Mouse (Mus musculus) lung, embryonic 16.5 days (tissue): Measurements from ENCODE around the gene Wdpcp. TPM values are rescaled to one million over a fixed set of nuclear protein-coding genes. Genes with fewer than 3 reads are reported as not detected.

Experiments
- ATAC-seq: fragments of 200-750 bp; cut with Nextera tagmentation; 2 replicates; pipeline ENCODE4 v1.8.0; 2017; ENCODE audit warnings: low read depth, mild to moderate bottlenecking, moderate library complexity
- H3K27ac ChIP-seq: fragments of 300-500 bp; sonication (generic); 2 replicates; pipeline ENCODE4 v1.5.1; 2014; ENCODE audit warnings: mild to moderate bottlenecking, control low read depth, low read length
- H3K27me3 ChIP-seq: fragments of 300-500 bp; sonication (generic); 2 replicates; pipeline ENCODE4 v1.6.1; 2014; ENCODE audit warnings: low read depth, low read length, mixed read lengths; ENCODE audit not compliant: control insufficient read depth, insufficient read depth
- H3K36me3 ChIP-seq: fragments of 300-500 bp; sonication (generic); 2 replicates; pipeline ENCODE4 v1.6.1; 2014; ENCODE audit warnings: low read length; ENCODE audit not compliant: control insufficient read depth, insufficient read depth
- H3K4me1 ChIP-seq: fragments of 300-500 bp; sonication (generic); replicated peaks from 2 replicates; pipeline ENCODE4 v1.6.1; 2014; ENCODE audit warnings: low read length, mixed read lengths; ENCODE audit not compliant: control insufficient read depth, insufficient read depth
- H3K4me2 ChIP-seq: fragments of 300-500 bp; sonication (generic); 2 replicates; pipeline ENCODE4 v1.6.1; 2014; ENCODE audit warnings: low read depth, low read length, control low read depth
- H3K4me3 ChIP-seq: fragments of 300-500 bp; sonication (generic); 2 replicates; pipeline ENCODE4 v1.5.1; 2014; ENCODE audit warnings: mild to moderate bottlenecking, low read length, control low read depth
- H3K9ac ChIP-seq: fragments of 300-500 bp; sonication (generic); 2 replicates; pipeline ENCODE4 v1.6.1; 2014; ENCODE audit warnings: low read length, control low read depth
- H3K9me3 ChIP-seq: fragments of 300-500 bp; sonication (generic); 2 replicates; pipeline ENCODE4 v1.6.1; 2016; ENCODE audit warnings: low read length; ENCODE audit not compliant: control insufficient read depth
- WGBS: fragments of 180-500 bp; shearing (Covaris S2); extraction: QIAGEN DNeasy Blood & Tissue Kit; methylation state at CpG from one replicate; pipeline ENCODE4 v1.1.7; 2014; 5-methylcytosine and 5-hydroxymethylcytosine counted together
- polyA plus RNA-seq: library from polyadenylated mRNA; unstranded; fragments of >200 nt; fragmentation: Nextera tagmentation; extraction: Ambion mirVana; gene quantifications from 2 replicates; pipeline ENCODE4 v1.2.1, GENCODE M21; 2015

Wdpcp gene
- polyA plus RNA-seq, 1 experiment from 2014 or later: 13.1 TPM

DNA sequence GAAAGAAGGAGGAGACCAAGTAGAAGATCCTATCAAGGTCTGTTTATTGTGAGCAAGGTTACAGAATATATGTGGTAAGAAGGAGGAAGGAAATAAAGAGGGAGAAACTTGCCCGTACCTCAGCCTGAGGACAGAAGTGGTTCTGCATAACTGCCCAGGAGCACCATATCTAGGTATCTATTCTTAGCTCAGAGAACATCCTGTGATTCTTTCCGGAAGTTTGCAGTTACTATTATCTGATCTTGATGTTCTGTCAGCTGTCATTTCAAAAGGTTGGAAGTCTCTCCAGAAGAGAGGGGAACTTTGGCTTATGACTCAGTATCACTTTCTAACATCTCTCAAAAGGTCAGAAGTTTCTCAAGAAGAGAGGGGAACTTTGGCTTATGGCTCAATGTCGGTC lies 216.8 kb downstream of the Wdpcp start:
- no peaks in the 10 kb centered on the region for H3K27me3 ChIP-seq
- no peak overlapping the region for H3K4me3 ChIP-seq
- no peaks in the 10 kb centered on the region for H3K9me3 ChIP-seq
- no peak for ATAC-seq
- H3K4me2 ChIP-seq: no peak overlapping the region
- no peak overlapping the region for H3K27ac ChIP-seq
- WGBS: 81% methylated on average over 3 of the region's 3 CpGs
- no peaks in the 10 kb centered on the region for H3K36me3 ChIP-seq
- no peak overlapping the region for H3K9ac ChIP-seq
- no peaks in the 10 kb centered on the region for H3K4me1 ChIP-seq

DNA sequence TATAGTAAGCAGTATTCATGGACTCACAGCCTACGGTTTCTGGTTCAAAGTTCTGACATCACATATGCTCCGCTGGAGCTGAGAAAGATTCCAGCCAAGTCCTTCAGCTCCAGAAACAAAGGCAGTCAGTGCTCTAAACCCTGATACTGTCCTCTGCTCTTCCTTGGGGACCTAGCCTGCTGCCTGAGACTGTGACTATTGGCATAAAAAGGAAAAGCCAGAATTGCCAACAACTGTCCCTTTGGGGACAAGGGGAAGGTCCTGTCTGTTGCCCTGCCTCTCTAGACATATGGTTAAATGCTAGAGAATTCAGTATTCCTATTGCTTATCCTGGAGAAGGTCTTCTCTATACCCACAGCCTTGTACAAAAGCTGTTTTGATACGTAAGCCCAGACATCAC lies 252.9 kb downstream of the Wdpcp start:
- no peak overlapping the region for H3K4me2 ChIP-seq
- no peak overlapping the region for H3K4me3 ChIP-seq
- WGBS: 88% methylated on average over 3 of the region's 3 CpGs
- H3K4me1 ChIP-seq: no peaks in the 10 kb centered on the region
- no peak overlapping the region for H3K9ac ChIP-seq
- no peak for ATAC-seq
- no peaks in the 10 kb centered on the region for H3K36me3 ChIP-seq
- H3K27me3 ChIP-seq: no peaks in the 10 kb centered on the region
- no peaks in the 10 kb centered on the region for H3K9me3 ChIP-seq
- no peak overlapping the region for H3K27ac ChIP-seq

DNA sequence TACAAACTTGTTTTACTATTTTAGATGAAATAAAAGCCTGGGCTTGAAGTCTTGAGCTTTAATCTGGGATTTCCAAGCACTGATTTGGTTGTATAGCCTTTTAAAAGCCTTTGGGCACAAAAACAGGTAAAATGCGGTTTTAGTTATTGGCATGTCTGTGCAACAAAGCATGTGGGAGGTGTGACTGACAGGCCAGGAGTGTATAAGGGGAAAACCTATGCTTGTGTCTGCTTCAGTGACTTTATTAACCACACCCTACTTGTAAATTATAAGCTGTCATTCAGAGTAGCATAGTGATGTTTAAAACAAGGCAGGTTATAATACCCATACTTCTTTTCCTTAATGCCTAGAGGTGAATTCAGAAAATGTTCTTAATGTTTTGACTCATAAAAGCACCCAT lies 254.5 kb downstream of the Wdpcp start:
- no peak overlapping the region for H3K4me3 ChIP-seq
- H3K27ac ChIP-seq: no peak overlapping the region
- no peaks in the 10 kb centered on the region for H3K27me3 ChIP-seq
- H3K36me3 ChIP-seq: no peaks in the 10 kb centered on the region
- ATAC-seq: no peak
- H3K4me1 ChIP-seq: no peaks in the 10 kb centered on the region
- H3K4me2 ChIP-seq: no peak overlapping the region
- H3K9me3 ChIP-seq: no peaks in the 10 kb centered on the region
- H3K9ac ChIP-seq: no peak overlapping the region
- whole genome bisulfite sequencing: 87% methylated on average over 1 of the region's 1 CpGs

DNA sequence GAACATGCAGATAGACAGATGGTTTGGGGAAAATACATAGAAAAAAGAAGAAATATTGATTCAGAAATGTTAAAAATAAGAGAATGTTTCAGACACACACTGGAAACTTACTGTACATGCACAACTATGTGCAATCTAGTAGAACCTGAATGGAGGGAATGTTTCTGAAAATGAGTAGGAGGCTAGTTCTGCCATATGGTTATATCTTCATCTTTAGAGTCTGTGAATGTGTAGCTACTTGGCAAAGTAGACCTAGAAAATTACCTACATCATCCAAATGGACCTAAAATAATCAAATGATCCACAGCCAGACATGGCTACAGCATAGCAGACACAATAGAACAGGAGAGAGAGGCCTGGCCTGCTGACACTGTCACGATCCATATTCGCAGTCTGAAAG lies 275.0 kb downstream of the Wdpcp start:
- WGBS: 88% methylated on average over 2 of the region's 2 CpGs
- no peak for ATAC-seq
- Histone ChIP-seq H3K27ac (no peak overlapping the region), H3K4me3 (no peak overlapping the region), H3K4me2 (no peak overlapping the region), H3K27me3 (no peaks in the 10 kb centered on the region), H3K4me1 (no peaks in the 10 kb centered on the region), H3K9me3 (no peaks in the 10 kb centered on the region), H3K36me3 (no peaks in the 10 kb centered on the region), H3K9ac (no peak overlapping the region)

DNA sequence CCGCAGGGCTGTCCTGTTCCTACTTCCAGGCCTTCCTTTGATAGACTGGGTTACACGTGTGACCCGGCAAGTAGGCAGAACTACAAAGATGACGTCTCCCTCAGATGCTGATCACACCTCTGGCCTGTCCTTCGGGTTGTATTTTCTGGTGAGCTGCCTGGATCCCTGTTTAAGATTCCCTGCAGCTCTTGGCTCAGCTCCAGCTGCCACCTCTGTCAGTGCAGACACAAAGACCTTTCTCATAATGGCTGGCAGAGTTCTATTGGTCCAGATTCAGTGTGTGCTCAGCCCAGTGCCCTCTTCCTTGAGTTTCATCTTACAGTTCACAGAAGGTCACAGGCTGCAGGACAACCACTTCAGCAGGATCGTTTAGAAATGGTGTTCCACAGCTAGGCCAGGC lies 292.0 kb downstream of the Wdpcp start:
- 43% methylated on average over 6 of the region's 6 CpGs for WGBS
- Histone ChIP-seq H3K27ac (no peak overlapping the region), H3K27me3 (no peaks in the 10 kb centered on the region), H3K9ac (no peak overlapping the region), H3K4me1 (no peaks in the 10 kb centered on the region), H3K36me3 (no peaks in the 10 kb centered on the region), H3K4me3 (no peak overlapping the region), H3K4me2 (no peak overlapping the region), H3K9me3 (peaks cover 2% of the 10 kb centered on the region; the same call in 1 of the 2 replicates)
- ATAC-seq: no peak

DNA sequence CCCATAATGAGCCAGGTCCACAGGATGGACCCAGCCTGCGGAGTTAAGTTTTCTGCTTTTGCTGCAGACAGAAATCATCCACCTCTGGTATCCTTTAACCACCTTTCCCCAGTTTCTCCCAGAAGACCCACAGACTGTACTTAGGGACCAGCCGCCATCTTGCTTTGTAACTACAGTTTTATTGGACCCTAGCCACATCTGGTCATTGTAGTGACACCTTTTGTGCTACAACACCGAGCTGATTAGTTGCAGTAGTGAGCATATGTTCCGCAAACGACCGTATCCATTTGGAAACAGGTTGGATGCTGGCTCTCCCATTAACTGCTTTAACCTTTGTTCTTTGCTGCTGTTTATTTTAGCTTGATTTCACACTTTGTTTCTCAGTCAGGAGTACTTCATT lies 292.5 kb downstream of the Wdpcp start:
- WGBS: 87% methylated on average over 6 of the region's 6 CpGs
- Histone ChIP-seq H3K9ac (no peak overlapping the region), H3K9me3 (peaks cover 2% of the 10 kb centered on the region; the same call in 1 of the 2 replicates), H3K4me1 (no peaks in the 10 kb centered on the region), H3K27ac (no peak overlapping the region), H3K4me3 (no peak overlapping the region), H3K27me3 (no peaks in the 10 kb centered on the region), H3K4me2 (no peak overlapping the region), H3K36me3 (no peaks in the 10 kb centered on the region)
- no peak for ATAC-seq

DNA sequence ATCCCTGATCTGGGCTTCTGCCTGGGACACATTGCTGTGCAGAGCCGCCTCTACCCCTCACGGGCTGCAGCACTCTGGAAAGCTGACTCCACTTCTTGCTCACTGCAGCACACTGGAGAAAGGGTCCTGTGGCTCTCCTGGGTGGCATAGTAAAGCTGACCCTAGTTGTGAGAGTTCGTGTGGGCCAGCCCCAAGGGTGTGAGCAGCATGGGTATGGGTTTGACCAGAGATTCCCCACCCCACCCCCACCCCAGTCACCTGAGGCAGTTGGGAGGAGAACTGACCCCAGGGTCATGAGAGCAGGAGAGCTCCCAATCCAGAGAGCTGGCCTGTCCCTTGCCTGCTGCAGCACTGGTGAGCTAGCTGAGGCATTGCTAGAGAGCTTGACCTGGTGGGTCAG lies 296.6 kb downstream of the Wdpcp start:
- no peak overlapping the region for H3K9ac ChIP-seq
- 68% methylated on average over 3 of the region's 3 CpGs for WGBS
- no peaks in the 10 kb centered on the region for H3K36me3 ChIP-seq
- ATAC-seq: no peak
- H3K4me3 ChIP-seq: no peak overlapping the region
- H3K9me3 ChIP-seq: no peaks in the 10 kb centered on the region
- no peaks in the 10 kb centered on the region for H3K4me1 ChIP-seq
- H3K27ac ChIP-seq: no peak overlapping the region
- no peak overlapping the region for H3K4me2 ChIP-seq
- no peaks in the 10 kb centered on the region for H3K27me3 ChIP-seq

DNA sequence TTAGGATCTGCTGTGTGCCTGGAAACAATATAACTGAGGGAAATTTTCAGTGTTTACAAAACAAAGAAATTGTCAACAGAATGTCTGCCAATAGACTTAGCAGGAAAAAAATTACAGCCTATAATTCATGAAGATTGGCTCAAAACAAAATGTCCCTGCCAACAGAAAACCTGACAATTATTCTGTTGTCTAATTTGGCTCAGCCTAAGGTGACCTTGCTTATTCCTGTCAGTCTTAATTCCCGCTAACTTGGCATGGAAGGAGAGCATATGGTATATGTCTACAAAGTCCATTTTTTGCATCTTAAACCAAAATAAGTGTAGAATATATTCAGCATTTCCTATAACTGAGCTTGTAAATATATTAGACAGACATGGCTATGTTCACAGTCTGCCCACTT lies 298.8 kb downstream of the Wdpcp start:
- H3K36me3 ChIP-seq: no peaks in the 10 kb centered on the region
- H3K4me3 ChIP-seq: no peak overlapping the region
- no peak overlapping the region for H3K4me2 ChIP-seq
- H3K9ac ChIP-seq: no peak overlapping the region
- no peaks in the 10 kb centered on the region for H3K9me3 ChIP-seq
- H3K4me1 ChIP-seq: no peaks in the 10 kb centered on the region
- WGBS: 65% methylated on average over 1 of the region's 1 CpGs
- ATAC-seq: no peak
- no peaks in the 10 kb centered on the region for H3K27me3 ChIP-seq
- H3K27ac ChIP-seq: no peak overlapping the region

DNA sequence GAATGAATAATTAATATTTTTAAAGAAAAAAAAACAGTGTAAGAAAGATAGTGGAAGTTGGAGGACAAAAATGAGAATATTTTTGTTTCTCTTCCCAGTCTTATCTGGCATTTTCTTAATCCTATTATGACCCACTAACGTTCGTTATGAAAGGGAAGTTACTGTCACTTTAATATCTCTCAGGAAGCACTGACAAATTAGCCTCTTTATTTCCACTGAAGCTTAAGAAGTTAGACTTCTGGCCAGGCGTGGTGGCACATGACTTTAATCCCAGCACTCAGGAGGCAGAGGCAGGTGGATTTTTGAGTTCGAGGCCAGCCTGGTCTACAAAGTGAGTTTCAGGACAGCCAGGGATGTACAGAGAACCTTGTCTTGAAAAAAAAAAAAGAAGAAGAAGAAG lies 299.7 kb downstream of the Wdpcp start:
- Histone ChIP-seq H3K9me3 (no peaks in the 10 kb centered on the region), H3K27ac (no peak overlapping the region), H3K4me3 (no peak overlapping the region), H3K4me2 (no peak overlapping the region), H3K27me3 (no peaks in the 10 kb centered on the region), H3K9ac (no peak overlapping the region), H3K36me3 (no peaks in the 10 kb centered on the region), H3K4me1 (no peaks in the 10 kb centered on the region)
- no peak for ATAC-seq
- WGBS: 60% methylated on average over 4 of the region's 4 CpGs

DNA sequence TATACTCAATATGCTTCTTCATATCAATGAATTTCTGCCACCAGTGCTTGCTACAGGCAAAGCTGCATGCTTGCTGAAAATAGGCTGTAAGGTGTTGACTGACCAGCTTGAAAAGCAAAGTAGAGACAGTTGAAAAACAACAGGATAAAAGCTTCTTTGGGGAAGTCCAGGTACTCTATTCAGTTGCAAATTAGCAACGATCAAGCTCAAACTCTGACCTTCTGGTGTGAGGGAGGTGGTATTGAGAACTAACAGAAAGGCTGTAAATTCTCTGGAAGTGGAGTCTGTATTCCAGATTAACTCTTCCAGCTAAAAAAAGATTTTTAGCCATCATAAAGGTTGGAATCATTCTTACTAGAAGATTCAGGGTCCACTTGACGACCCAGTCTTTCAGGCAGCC lies 303.0 kb downstream of the Wdpcp start:
- 90% methylated on average over 2 of the region's 2 CpGs for WGBS
- ATAC-seq: no peak
- no peak overlapping the region for H3K4me3 ChIP-seq

More for the DNA sequence above, 303.0 kb downstream of the Wdpcp start:
- Histone ChIP-seq H3K4me2 (no peak overlapping the region), H3K4me1 (no peaks in the 10 kb centered on the region), H3K27me3 (no peaks in the 10 kb centered on the region), H3K27ac (no peak overlapping the region), H3K9ac (no peak overlapping the region), H3K9me3 (no peaks in the 10 kb centered on the region), H3K36me3 (no peaks in the 10 kb centered on the region)
